Mouse (Mus musculus): ENCODE measurements around the gene Cntn6. TPM values are rescaled to one million over a fixed set of nuclear protein-coding genes. Genes with fewer than 3 reads are reported as not detected.

Cntn6 gene
- total RNA-seq, 2 experiments from 2014 or later: not detected

DNA sequence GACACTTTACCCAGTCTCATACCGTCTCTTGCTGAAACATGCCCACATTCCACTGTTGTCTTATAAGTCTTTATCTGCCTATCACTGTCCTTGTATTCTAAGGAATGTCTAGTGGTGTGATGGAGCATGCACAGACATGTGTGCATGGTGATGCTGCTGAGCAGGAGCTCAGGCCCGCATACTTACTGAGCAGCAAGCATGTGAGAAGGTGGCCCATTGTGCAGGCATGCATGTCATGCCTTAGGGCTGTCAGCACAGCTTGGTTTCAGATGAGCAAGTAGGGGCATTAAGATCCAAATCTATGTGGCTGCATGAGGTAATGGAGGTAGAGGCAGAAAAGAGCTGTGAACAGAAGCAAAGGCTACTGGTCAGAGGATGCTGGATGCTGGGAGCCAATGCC lies 323.0 kb downstream of the Cntn6 start:
- H3K4me3 ChIP-seq: no peak overlapping the region
- no peak overlapping the region for H3K27ac ChIP-seq
- no peak for TF ChIP-seq CTCF (IDR thresholded peaks at IDR 0.05)
- intact Hi-C loops (cut with DNase I): no loop called here
- DNase-seq: no peak

DNA sequence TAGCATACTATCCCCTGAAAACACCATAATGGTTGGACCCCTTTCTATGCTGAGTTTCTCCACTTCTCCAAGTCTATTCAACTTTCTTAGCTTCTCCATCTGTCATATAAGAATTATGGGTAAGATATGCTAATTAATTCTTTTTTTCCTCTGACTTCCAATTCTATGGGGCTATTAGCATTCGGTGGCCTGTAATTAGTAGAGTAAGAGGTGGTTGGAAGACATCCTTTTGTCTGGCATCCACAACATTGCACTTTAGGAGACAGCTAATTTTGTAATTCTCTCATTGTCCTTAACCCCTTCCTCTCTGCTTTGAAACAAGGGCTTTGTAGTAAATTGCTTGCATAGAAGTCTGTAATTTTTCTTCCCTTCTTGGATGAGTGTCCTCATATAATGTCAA lies 387.1 kb downstream of the Cntn6 start:
- TF ChIP-seq CTCF (IDR thresholded peaks at IDR 0.05): no peak
- DNase-seq: no peak
- intact Hi-C loops (cut with DNase I): no loop called here
- no peak overlapping the region for H3K27ac ChIP-seq
- H3K4me3 ChIP-seq: no peak overlapping the region

DNA sequence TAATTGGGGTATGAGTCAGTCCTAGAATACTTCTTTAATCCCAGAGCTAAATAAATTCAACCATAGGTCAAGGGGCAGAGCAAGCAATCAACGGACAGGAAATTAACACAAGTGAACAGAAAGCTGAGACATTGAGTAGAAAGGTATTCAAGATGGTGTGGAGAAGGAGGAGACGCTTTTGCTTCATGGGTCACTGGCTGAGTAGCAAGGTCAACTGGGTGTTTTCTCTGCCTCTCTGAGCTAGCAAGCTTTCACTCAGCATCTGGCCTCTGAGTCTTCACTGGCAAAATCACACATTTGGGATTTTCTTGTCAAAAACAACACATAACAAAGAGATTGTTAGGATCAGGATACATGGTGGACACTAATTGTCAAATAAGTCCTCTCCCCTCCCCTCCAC lies 391.4 kb downstream of the Cntn6 start:
- Histone ChIP-seq H3K27ac (no peak overlapping the region), H3K4me3 (no peak overlapping the region)
- DNase-seq: no peak
- TF ChIP-seq CTCF (IDR thresholded peaks at IDR 0.05): no peak
- intact Hi-C loops (cut with DNase I): no loop called here

DNA sequence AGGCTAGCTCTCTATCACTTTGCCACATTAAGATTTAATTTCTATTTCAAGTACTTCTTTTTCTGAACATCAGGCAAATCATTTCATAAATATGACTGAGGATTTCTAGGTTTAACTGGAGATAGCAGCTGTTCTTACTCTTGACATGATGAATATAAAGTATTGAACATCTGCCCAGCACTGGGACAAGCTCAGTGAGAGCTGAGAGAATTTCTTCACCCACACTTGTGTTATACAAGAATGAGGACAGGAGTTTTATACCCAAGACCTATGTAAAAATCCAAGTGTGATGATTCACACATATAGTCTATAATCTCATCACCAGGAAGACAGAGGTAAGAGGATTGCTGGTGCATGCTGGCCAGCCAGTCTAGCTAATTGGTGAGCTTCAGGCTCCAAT lies 393.2 kb downstream of the Cntn6 start:
- intact Hi-C loops (cut with DNase I): no loop called here
- no peak for DNase-seq
- no peak for TF ChIP-seq CTCF (IDR thresholded peaks at IDR 0.05)
- Histone ChIP-seq H3K4me3 (no peak overlapping the region), H3K27ac (no peak overlapping the region)

DNA sequence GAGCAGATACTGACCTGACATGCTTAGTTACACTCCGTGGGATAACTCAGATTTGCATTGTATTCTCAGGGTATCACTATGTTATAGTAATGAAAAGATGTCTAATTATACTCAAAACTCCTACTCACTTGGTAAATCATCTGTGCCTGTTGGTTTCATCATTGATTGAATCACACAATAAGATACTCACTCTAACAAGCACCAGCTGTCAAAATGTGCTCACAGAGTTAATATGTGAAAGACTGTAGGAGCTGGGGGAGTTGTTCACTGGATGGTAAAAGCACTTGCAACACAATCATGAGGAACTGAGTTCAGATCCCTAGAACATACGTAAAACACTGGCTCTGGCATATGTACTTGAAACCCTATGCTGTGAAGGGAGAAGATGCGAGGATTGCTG lies 398.5 kb downstream of the Cntn6 start:
- intact Hi-C loops (cut with DNase I): no loop called here
- Histone ChIP-seq H3K27ac (no peak overlapping the region), H3K4me3 (no peak overlapping the region)
- DNase-seq: no peak
- no peak for TF ChIP-seq CTCF (IDR thresholded peaks at IDR 0.05)
